Comparison of ENCODE assay signal across 12 mouse cellular contexts in genomic region chr13:29603597-29603996, GRCm38 (mm10).
DNase-seq lines count a peak whose midpoint lies in the region; ATAC-seq lines count a peak whose summit lies in the region.
"Had no signal": no experiment of that assay in that cellular context is flagged by ENCODE, and none has a peak within 500 bp of the region (broad histone marks: within the 10 kb centered on the region; RNA-seq: fewer than 3 reads in every experiment).

No protein-coding gene starts in this region.

- peaks cover 6% of the 10 kb centered on the region for H3K4me1 ChIP-seq in midbrain, embryonic 12.5 days
- no peaks in the 10 kb centered on the region for H3K4me1 ChIP-seq in midbrain, embryonic 11.5 days (ENCODE audit: control insufficient read depth, insufficient read depth, low read length)
- H3K4me1 ChIP-seq in forebrain, embryonic 12.5 days, result peaks cover 7% of the 10 kb centered on the region; the same call in 1 of the 2 replicates
- peaks cover 23% of the 10 kb centered on the region for H3K4me1 ChIP-seq in limb, embryonic 10.5 days

- ATAC-seq in midbrain, embryonic 12.5 days (ENCODE audit: low FRiP score, low read depth), result no peak
- ATAC-seq in midbrain, embryonic 11.5 days (ENCODE audit: low FRiP score), result no peak
- peak; percentile 31; the same call in 1 of the 2 replicates for ATAC-seq in forebrain, embryonic 12.5 days (ENCODE audit: low FRiP score)
- ATAC-seq: CD4-positive, CD25-positive, alpha-beta regulatory T cell, adult 4 months had no signal

- no peaks in the 10 kb centered on the region for H3K36me3 ChIP-seq in midbrain, embryonic 12.5 days
- no peaks in the 10 kb centered on the region for H3K36me3 ChIP-seq in midbrain, embryonic 11.5 days (ENCODE audit: control insufficient read depth, insufficient read depth, low read length)
- H3K36me3 ChIP-seq in forebrain, embryonic 12.5 days (replicated peaks), result no peaks in the 10 kb centered on the region
- H3K36me3 ChIP-seq in limb, embryonic 10.5 days, result no peaks in the 10 kb centered on the region

- peak overlapping the region; percentile 20; the same call in 1 of the 2 replicates for H3K27ac ChIP-seq in midbrain, embryonic 12.5 days (replicated peaks)
- H3K27ac ChIP-seq in midbrain, embryonic 11.5 days (ENCODE audit: low read depth, low read length), result no peak overlapping the region
- no peak overlapping the region for H3K27ac ChIP-seq in forebrain, embryonic 12.5 days
- peak overlapping the region; percentile 61; the same call in 1 of the 2 replicates for H3K27ac ChIP-seq in limb, embryonic 10.5 days
- H3K27ac ChIP-seq: gastrocnemius, adult 2 months; heart, adult 2 months had no signal

- H3K27me3 ChIP-seq in midbrain, embryonic 12.5 days, result no peaks in the 10 kb centered on the region
- H3K27me3 ChIP-seq in midbrain, embryonic 11.5 days (ENCODE audit: control insufficient read depth, insufficient read depth, low read length), result no peaks in the 10 kb centered on the region
- no peaks in the 10 kb centered on the region for H3K27me3 ChIP-seq in forebrain, embryonic 12.5 days
- no peaks in the 10 kb centered on the region for H3K27me3 ChIP-seq in limb, embryonic 10.5 days (ENCODE audit: low read depth, poor library complexity, severe bottlenecking)

- DNase-seq in midbrain, embryonic 11.5 days (ENCODE audit: low spot score, missing footprints), result no peak
- DNase-seq in limb, embryonic 10.5 days (ENCODE audit: low spot score), result peak; percentile 50
- no peak for DNase-seq in ovary, adult 18-20 months (ENCODE audit: low spot score)
- no peak for DNase-seq in kidney, adult 18-20 months
- no peak for DNase-seq in liver

- WGBS in midbrain, embryonic 12.5 days, result 58% methylated on average over 6 of the region's 6 CpGs
- 69% methylated on average over 6 of the region's 6 CpGs for WGBS in midbrain, embryonic 11.5 days
- 81% methylated on average over 6 of the region's 6 CpGs for WGBS in forebrain, embryonic 12.5 days
- 32% methylated on average over 6 of the region's 6 CpGs for WGBS in limb, embryonic 10.5 days

- no peaks in the 10 kb centered on the region for H3K9me3 ChIP-seq in midbrain, embryonic 12.5 days
- no peaks in the 10 kb centered on the region for H3K9me3 ChIP-seq in midbrain, embryonic 11.5 days (ENCODE audit: control insufficient read depth, low read length)
- H3K9me3 ChIP-seq in forebrain, embryonic 12.5 days, result no peaks in the 10 kb centered on the region
- no peaks in the 10 kb centered on the region for H3K9me3 ChIP-seq in limb, embryonic 10.5 days (replicated peaks)

- H3K4me2 ChIP-seq in midbrain, embryonic 12.5 days (replicated peaks), result no peak overlapping the region
- no peak overlapping the region for H3K4me2 ChIP-seq in midbrain, embryonic 11.5 days
- H3K4me2 ChIP-seq in forebrain, embryonic 12.5 days, result no peak overlapping the region
- H3K4me2 ChIP-seq: liver, embryonic 11.5 days had no signal

- no peak overlapping the region for H3K9ac ChIP-seq in midbrain, embryonic 12.5 days (replicated peaks)
- no peak overlapping the region for H3K9ac ChIP-seq in midbrain, embryonic 11.5 days (ENCODE audit: low read length)
- H3K9ac ChIP-seq in forebrain, embryonic 12.5 days, result no peak overlapping the region

- no peak overlapping the region for H3K4me3 ChIP-seq in midbrain, embryonic 12.5 days
- no peak overlapping the region for H3K4me3 ChIP-seq in midbrain, embryonic 11.5 days (ENCODE audit: low read depth, low read length)
- no peak overlapping the region for H3K4me3 ChIP-seq in forebrain, embryonic 12.5 days (replicated peaks)
- no peak overlapping the region for H3K4me3 ChIP-seq in limb, embryonic 10.5 days
- H3K4me3 ChIP-seq: erythroblast, embryonic 14.5 days; gastrocnemius, adult 2 months; heart, adult 2 months had no signal

Comparison
In these comparisons a context has a peak if more than half of its experiments do, and no peak if none do; other contexts are left out.
1. H3K27ac ChIP-seq: peak in midbrain, embryonic 12.5 days (single experiment) and limb, embryonic 10.5 days (single experiment); none in midbrain, embryonic 11.5 days (single experiment) and forebrain, embryonic 12.5 days (single experiment).